Mouse (Mus musculus) hindbrain, embryonic 12.5 days (tissue): ENCODE results near the gene Gm20388. TPM values are rescaled to one million over a fixed set of nuclear protein-coding genes. Genes with fewer than 3 reads are reported as not detected.

Experiments
- ATAC-seq: fragments of 200-750 bp; cut with Nextera tagmentation; 2 replicates; pipeline ENCODE4 v1.8.0; 2017; ENCODE audit warnings: moderate TSS enrichment; ENCODE audit not compliant: low FRiP score
- H3K27ac ChIP-seq: fragments of 300-500 bp; sonication (generic); 2 replicates; pipeline ENCODE4 v1.5.1; 2016; ENCODE audit warnings: mild to moderate bottlenecking
- H3K27me3 ChIP-seq: fragments of 300-500 bp; sonication (generic); 2 replicates; pipeline ENCODE4 v1.6.1; 2016; ENCODE audit warnings: mild to moderate bottlenecking
- H3K36me3 ChIP-seq: fragments of 300-500 bp; sonication (generic); 2 replicates; pipeline ENCODE4 v1.6.1; 2016; ENCODE audit warnings: mild to moderate bottlenecking
- H3K4me1 ChIP-seq: fragments of 300-500 bp; sonication (generic); 2 replicates; pipeline ENCODE4 v1.6.1; 2016
- H3K4me2 ChIP-seq: fragments of 300-500 bp; sonication (generic); replicated peaks from 2 replicates; pipeline ENCODE4 v1.6.1; 2016; ENCODE audit warnings: mild to moderate bottlenecking
- H3K4me3 ChIP-seq: fragments of 300-500 bp; sonication (generic); 2 replicates; pipeline ENCODE4 v1.5.1; 2016; ENCODE audit warnings: mild to moderate bottlenecking
- H3K9ac ChIP-seq: fragments of 300-500 bp; sonication (generic); 2 replicates; pipeline ENCODE4 v1.6.1; 2016; ENCODE audit warnings: mild to moderate bottlenecking, moderate library complexity
- H3K9me3 ChIP-seq: fragments of 300-500 bp; sonication (generic); replicated peaks from 2 replicates; pipeline ENCODE4 v1.6.1; 2016; ENCODE audit warnings: mild to moderate bottlenecking
- WGBS: fragments of 180-500 bp; shearing (Covaris S2); methylation state at CpG from one replicate; pipeline ENCODE4 v1.1.7; 2016; 5-methylcytosine and 5-hydroxymethylcytosine counted together
- polyA plus RNA-seq: library from polyadenylated mRNA; unstranded; fragments of >200 nt; fragmentation: Nextera tagmentation; extraction: Ambion mirVana; gene quantifications from 2 replicates; pipeline ENCODE4 v1.2.1, GENCODE M21; 2016

Gene Gm20388
- polyA plus RNA-seq, 1 experiment from 2014 or later = not detected

DNA sequence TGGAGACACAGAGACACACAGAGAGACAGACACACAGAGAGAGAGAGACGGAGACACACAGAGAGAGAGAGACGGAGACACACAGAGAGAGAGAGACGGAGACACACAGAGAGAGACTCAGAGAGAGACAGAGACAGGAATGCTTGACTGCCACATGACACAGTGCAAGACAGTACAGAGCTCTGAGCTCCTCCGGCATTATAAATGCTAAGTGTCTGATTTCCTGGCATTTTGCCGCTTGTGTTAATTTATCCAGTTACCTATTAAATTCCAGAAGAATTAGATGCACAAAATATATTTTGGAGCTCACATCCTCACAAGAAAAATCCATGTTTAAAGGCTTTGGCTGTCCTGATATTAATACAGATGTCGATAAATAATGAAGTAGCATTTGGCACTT, 4274.4 kb downstream of the Gm20388 start:
- Histone ChIP-seq H3K36me3 (no peaks in the 10 kb centered on the region), H3K4me1 (peaks cover 10% of the 10 kb centered on the region), H3K9me3 (no peaks in the 10 kb centered on the region), H3K9ac (no peak overlapping the region), H3K27ac (no peak overlapping the region), H3K4me2 (no peak overlapping the region), H3K27me3 (no peaks in the 10 kb centered on the region), H3K4me3 (no peak overlapping the region)
- ATAC-seq = no peak
- 87% methylated on average over 6 of the region's 6 CpGs for WGBS

DNA sequence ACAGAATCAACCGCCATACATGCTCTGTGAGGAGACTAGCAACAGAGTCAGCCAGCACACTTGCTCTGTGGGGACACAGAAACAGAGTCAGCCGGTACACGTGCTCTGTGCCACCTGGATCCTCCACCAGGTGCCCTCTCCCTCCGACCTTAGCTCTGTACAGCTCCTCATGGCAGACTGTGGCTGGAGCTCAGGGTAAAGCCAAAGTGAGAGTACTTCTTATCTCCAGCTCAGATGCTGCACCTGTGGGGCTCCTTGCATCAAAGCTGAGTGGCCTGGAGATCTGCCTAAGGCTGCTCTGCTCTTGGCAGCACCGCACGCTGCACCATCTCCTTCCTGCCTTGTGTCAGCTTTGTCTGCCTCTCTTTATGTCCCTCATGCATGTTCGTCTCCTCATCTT, 4279.7 kb downstream of the Gm20388 start:
- Histone ChIP-seq H3K4me1 (no peaks in the 10 kb centered on the region), H3K4me3 (no peak overlapping the region), H3K4me2 (no peak overlapping the region), H3K27me3 (no peaks in the 10 kb centered on the region), H3K9ac (no peak overlapping the region), H3K9me3 (no peaks in the 10 kb centered on the region), H3K27ac (no peak overlapping the region), H3K36me3 (no peaks in the 10 kb centered on the region)
- 80% methylated on average over 7 of the region's 7 CpGs for WGBS
- no peak for ATAC-seq

DNA sequence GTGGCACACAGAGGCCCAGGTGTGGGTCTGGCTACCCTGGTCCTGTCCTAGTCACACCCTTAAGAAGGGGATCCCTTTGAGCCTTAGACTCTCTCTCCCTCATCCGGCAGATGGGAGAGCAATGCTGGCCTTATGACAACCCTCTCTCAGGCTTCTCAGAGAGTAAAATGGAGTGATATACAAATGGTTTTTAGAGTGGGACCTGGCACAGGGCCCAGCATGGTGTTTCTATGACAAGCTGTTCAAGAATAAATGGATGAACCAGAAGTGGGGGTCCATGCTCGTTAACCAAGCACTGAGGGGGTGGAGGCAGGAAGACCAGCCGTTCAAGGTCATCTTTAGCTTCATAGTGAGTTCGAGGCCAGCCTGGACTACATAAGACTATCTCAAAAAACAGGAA, 4281.6 kb downstream of the Gm20388 start:
- 88% methylated on average over 4 of the region's 4 CpGs for WGBS

DNA sequence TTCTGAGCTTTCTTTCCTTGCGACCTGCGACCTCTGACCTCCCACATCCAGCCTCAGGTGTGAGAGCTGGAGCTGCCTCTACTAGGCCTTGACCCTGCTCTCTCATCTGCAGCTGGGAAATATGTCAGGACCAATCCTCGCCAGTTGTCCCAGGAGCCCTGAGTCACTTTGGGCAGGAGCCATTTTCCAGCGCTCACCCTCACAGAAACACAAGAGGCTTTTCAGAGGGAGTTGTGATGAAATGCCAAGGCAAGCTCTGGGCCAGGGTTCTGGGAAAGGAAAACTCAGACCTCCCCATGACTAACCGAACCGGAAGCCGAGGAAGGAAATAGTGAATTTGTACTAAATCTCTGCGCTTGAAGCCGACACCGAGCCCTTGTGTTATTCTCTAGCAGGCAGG, 4282.3 kb downstream of the Gm20388 start:
- no peak overlapping the region for H3K4me3 ChIP-seq

More for the DNA sequence above, 4281.6 kb downstream of the Gm20388 start:
- H3K4me2 ChIP-seq = no peak overlapping the region
- no peak overlapping the region for H3K4me3 ChIP-seq
- H3K36me3 ChIP-seq = no peaks in the 10 kb centered on the region
- ATAC-seq = no peak
- no peak overlapping the region for H3K9ac ChIP-seq
- 0 out of 2 replicates have a peak, but pooled peaks cover 4% of the 10 kb centered on the region for H3K4me1 ChIP-seq
- H3K27me3 ChIP-seq = no peaks in the 10 kb centered on the region
- H3K27ac ChIP-seq = no peak overlapping the region
- no peaks in the 10 kb centered on the region for H3K9me3 ChIP-seq

DNA sequence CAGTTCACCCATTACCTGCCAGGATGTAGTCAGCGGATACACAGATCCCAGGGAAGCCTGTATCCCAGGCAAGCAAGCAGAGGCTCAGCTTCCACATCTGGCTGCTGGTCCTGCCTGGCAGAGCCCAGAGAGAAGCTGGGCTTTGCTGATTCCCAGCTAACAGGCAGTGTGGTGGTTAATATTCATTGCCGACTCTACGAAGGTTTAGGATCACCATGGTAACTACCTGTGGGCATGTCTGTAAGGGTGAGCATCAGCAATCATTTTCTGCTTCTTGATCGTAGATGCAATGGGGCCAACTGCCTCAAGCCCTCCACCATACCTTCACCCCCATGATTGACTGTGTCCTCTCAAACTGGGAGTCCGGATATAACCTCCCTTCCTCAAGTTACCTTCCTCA, 4283.4 kb downstream of the Gm20388 start:
- 71% methylated on average over 5 of the region's 5 CpGs for WGBS
- Histone ChIP-seq H3K4me2 (no peak overlapping the region), H3K9ac (no peak overlapping the region), H3K4me1 (0 out of 2 replicates have a peak, but pooled peaks cover 4% of the 10 kb centered on the region), H3K27ac (no peak overlapping the region), H3K27me3 (no peaks in the 10 kb centered on the region), H3K4me3 (no peak overlapping the region), H3K9me3 (no peaks in the 10 kb centered on the region), H3K36me3 (no peaks in the 10 kb centered on the region)
- no peak for ATAC-seq

More for the DNA sequence above, 4282.3 kb downstream of the Gm20388 start:
- no peaks in the 10 kb centered on the region for H3K9me3 ChIP-seq
- H3K9ac ChIP-seq = no peak overlapping the region
- H3K27ac ChIP-seq = no peak overlapping the region
- ATAC-seq = no peak
- H3K4me2 ChIP-seq = no peak overlapping the region
- H3K36me3 ChIP-seq = no peaks in the 10 kb centered on the region
- WGBS = 82% methylated on average over 10 of the region's 10 CpGs
- 0 out of 2 replicates have a peak, but pooled peaks cover 4% of the 10 kb centered on the region for H3K4me1 ChIP-seq
- H3K27me3 ChIP-seq = no peaks in the 10 kb centered on the region

DNA sequence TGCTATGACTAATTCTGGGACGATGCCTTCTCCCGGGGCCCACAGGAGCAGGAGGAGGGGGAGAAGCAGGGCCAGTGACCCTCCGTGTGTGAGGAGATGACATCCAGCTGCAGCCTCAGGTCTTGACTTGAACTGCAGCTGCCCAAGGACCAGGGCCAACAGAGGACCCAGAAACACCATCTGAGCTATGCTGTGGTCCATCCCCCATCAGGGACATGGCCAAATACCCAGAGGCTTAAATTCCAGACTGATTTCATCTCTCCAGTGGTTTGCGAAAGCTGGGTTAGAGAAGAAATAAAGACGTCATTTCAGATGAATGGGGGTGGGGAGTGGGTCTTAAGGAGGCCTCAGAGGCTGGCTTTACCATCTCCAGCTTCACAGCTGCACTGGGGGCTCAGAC, 4285.6 kb downstream of the Gm20388 start:
- no peaks in the 10 kb centered on the region for H3K27me3 ChIP-seq
- H3K4me3 ChIP-seq = no peak overlapping the region
- no peak overlapping the region for H3K4me2 ChIP-seq
- no peaks in the 10 kb centered on the region for H3K9me3 ChIP-seq
- 55% methylated on average over 5 of the region's 5 CpGs for WGBS
- no peaks in the 10 kb centered on the region for H3K36me3 ChIP-seq
- H3K27ac ChIP-seq = no peak overlapping the region
- no peak for ATAC-seq
- 0 out of 2 replicates have a peak, but pooled peaks cover 4% of the 10 kb centered on the region for H3K4me1 ChIP-seq
- no peak overlapping the region for H3K9ac ChIP-seq

DNA sequence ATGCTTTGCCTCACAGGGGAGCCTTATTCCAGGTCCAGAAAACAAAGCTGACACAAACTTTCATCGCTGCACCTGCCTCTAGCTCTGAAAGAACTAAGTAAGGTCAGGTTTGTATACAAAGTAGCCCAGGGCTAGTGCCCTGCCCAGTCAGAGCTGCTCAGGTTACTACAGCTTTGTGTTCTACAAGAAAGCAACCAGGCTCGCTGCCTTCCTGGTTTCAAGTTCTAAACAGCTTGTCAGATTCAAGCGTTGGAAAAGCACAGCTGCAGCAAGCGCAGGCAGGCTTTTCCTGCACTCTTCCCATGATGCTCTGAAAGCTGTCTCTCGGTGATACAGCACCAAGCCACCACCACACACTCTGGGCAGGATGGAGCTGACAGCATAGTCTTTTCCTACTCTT, 4286.2 kb downstream of the Gm20388 start:
- Histone ChIP-seq H3K27ac (no peak overlapping the region), H3K9ac (no peak overlapping the region), H3K4me3 (no peak overlapping the region), H3K4me1 (0 out of 2 replicates have a peak, but pooled peaks cover 4% of the 10 kb centered on the region), H3K36me3 (no peaks in the 10 kb centered on the region), H3K4me2 (no peak overlapping the region), H3K27me3 (no peaks in the 10 kb centered on the region), H3K9me3 (no peaks in the 10 kb centered on the region)
- ATAC-seq = no peak
- WGBS = 61% methylated on average over 5 of the region's 5 CpGs

DNA sequence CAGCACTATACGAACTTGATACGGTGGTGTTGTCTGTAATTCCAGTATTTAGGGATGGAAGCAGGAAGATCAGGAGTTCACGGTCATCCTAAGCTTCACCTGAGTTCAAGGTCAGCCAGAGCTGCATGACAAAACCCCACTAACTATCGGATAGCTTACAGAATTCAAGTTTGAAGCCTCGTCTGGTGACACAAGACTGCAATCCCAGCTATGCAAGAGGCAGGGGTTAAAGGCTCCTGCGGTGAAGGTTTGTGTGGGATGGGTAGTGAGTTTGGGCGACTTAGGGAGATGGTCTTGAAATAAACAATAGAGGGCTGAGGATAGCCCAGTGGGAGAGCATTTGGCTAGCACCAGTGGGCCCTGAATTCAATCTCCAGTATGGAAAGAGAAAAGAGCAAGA, 4287.6 kb downstream of the Gm20388 start:
- no peaks in the 10 kb centered on the region for H3K36me3 ChIP-seq
- H3K9ac ChIP-seq = no peak overlapping the region
- no peak overlapping the region for H3K4me2 ChIP-seq
- no peak for ATAC-seq
- no peaks in the 10 kb centered on the region for H3K9me3 ChIP-seq
- H3K27me3 ChIP-seq = no peaks in the 10 kb centered on the region
- no peak overlapping the region for H3K27ac ChIP-seq
- H3K4me3 ChIP-seq = no peak overlapping the region
- WGBS = 76% methylated on average over 7 of the region's 7 CpGs
- H3K4me1 ChIP-seq = peaks cover 8% of the 10 kb centered on the region; the same call in 1 of the 2 replicates

DNA sequence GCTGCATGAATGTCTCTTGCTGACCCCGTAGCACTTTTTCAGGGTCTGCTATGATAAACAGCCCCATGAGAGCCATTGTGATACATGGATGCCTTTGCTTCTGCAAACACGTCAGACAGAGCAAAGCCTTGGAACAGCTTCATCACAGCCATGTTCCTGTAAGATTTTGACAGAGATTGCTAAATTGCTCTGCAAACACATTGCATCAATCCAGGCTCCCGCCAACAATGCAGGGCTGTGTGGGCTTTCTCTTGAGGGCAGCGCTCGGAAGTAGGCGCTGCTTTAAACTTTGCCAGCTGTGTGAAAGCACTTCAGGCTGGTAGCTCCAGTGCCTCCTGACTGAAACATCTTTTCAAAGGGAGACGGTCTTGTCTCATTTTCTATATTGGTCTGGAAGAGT, 4289.8 kb downstream of the Gm20388 start:
- Histone ChIP-seq H3K27me3 (no peaks in the 10 kb centered on the region), H3K4me3 (no peak overlapping the region), H3K27ac (no peak overlapping the region), H3K4me1 (peaks cover 11% of the 10 kb centered on the region; the same call in 1 of the 2 replicates), H3K9me3 (no peaks in the 10 kb centered on the region), H3K9ac (no peak overlapping the region), H3K36me3 (no peaks in the 10 kb centered on the region), H3K4me2 (no peak overlapping the region)
- no peak for ATAC-seq
- WGBS = 47% methylated on average over 7 of the region's 7 CpGs

DNA sequence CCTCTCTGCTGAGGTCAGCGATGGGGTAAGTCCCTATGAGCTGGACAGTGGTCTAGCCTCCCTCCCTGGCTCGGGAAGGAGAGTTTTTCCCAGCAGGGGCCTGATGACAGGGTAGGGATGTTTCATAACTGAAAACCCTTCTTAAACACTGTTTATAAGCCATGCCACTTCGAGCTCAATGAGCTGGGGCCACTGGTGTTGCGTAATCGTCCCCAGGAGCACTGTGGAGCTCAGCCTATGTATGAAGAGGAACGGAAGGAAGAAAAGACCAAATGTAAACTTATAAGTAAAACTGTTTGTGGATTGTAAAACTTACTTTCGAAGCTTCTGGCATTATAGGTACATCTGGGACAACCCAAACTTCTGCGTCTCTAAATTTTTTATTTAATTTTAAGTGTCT, 4291.1 kb downstream of the Gm20388 start:
- 89% methylated on average over 8 of the region's 8 CpGs for WGBS
- no peak for ATAC-seq
- H3K27me3 ChIP-seq = no peaks in the 10 kb centered on the region

DNA sequence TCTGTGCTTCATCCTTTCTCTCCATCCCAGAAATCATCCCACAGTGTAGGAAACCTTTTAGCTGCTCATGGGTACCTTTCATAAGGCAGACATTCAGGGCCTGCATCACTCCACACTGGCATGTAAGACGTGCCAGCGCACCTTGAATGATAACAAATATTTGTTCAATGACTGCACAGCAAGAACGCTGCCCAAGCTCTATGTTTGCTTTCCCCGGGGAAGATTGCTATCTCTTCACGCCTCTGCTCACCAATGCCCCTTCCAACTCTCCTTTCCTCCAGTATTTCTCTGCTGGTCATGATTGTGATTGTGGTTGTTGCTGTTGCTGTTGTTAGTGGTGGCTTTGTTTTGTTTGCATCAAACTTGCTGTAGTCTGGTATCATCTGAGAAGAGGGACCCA, 4292.3 kb downstream of the Gm20388 start:
- H3K9me3 ChIP-seq = no peaks in the 10 kb centered on the region
- no peaks in the 10 kb centered on the region for H3K36me3 ChIP-seq
- no peak overlapping the region for H3K9ac ChIP-seq
- no peak overlapping the region for H3K27ac ChIP-seq
- H3K4me2 ChIP-seq = no peak overlapping the region
- no peak for ATAC-seq
- no peaks in the 10 kb centered on the region for H3K27me3 ChIP-seq
- H3K4me3 ChIP-seq = no peak overlapping the region
- peaks cover 7% of the 10 kb centered on the region; the same call in 1 of the 2 replicates for H3K4me1 ChIP-seq
- WGBS = 77% methylated on average over 5 of the region's 5 CpGs

More for the DNA sequence above, 4291.1 kb downstream of the Gm20388 start:
- H3K27ac ChIP-seq = no peak overlapping the region
- H3K9ac ChIP-seq = no peak overlapping the region
- peaks cover 7% of the 10 kb centered on the region; the same call in 1 of the 2 replicates for H3K4me1 ChIP-seq
- H3K9me3 ChIP-seq = no peaks in the 10 kb centered on the region
- H3K36me3 ChIP-seq = no peaks in the 10 kb centered on the region
- no peak overlapping the region for H3K4me3 ChIP-seq
- no peak overlapping the region for H3K4me2 ChIP-seq

DNA sequence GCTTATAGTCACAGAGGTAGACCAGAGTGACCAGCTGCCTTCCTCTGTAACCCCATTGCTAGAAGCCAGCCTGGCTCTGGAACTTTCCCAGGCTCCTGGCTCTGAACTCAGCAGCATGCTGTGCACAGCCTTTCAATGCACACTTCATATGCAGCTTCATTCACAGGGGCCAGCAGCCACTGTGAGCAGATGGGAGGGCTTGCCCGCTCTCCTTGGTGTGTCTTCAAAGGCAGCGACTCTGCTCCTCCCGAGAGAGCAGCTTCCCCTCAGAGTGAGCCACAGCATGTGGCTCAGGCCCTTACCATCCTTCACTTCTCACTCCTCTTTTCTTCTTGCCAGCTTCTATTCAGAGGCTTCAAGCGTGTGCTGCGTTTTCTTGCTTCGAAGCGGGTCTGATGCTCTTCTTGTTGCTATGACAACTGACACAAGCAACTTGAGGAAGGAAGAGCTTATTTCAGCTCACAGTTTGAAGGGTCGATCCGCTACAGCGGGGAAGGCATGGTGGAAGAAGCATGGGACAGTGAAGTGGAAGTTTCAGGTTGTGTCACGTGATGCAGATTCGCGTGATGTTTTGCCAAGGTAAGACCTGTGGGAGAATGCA, 4293.5 kb downstream of the Gm20388 start:
- Histone ChIP-seq H3K4me3 (no peak overlapping the region), H3K4me2 (no peak overlapping the region), H3K36me3 (no peaks in the 10 kb centered on the region), H3K4me1 (peaks cover 7% of the 10 kb centered on the region; the same call in 1 of the 2 replicates), H3K9me3 (no peaks in the 10 kb centered on the region), H3K27ac (no peak overlapping the region), H3K9ac (no peak overlapping the region), H3K27me3 (no peaks in the 10 kb centered on the region)
- WGBS = 62% methylated on average over 13 of the region's 13 CpGs
- no peak for ATAC-seq

DNA sequence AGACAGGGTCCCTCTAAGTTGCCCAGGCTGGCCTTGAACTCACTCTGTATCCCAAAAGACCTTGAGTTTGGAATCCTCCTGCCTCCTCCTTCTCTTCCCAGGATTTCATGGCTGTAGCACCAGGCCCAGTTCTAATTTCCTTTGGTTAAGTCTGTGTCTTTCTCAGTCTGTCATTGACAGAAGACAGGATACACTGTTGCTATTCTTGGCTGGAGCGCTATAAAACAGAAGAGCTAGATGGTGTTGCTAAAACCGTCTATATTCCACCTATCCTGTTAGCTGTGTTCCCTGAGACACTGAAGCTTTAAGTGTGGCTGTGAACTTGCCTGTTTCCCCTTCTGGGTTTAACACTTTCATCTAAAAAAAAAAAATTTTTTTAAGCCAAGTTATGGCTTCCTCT, 4301.5 kb downstream of the Gm20388 start:
- 91% methylated on average over 2 of the region's 2 CpGs for WGBS
- Histone ChIP-seq H3K9ac (no peak overlapping the region), H3K27me3 (no peaks in the 10 kb centered on the region), H3K4me1 (no peaks in the 10 kb centered on the region), H3K27ac (no peak overlapping the region), H3K9me3 (no peaks in the 10 kb centered on the region), H3K4me3 (no peak overlapping the region), H3K4me2 (no peak overlapping the region), H3K36me3 (no peaks in the 10 kb centered on the region)
- ATAC-seq = no peak
